Mouse (Mus musculus) hematopoietic multipotent progenitor cell, adult 10-12 weeks (in vitro differentiated cells): ENCODE measurements around the gene Tenm2. TPM values are rescaled to one million over a fixed set of nuclear protein-coding genes. Genes with fewer than 3 reads are reported as not detected.

Source experiments
- polyA plus RNA-seq: library from polyadenylated mRNA; stranded (reverse); fragments of >175 nt; gene quantifications from 2 replicates; pipeline ENCODE4 v1.2.3, GENCODE M21; 2012; ENCODE audit warnings: low replicate concordance

The Tenm2 gene
- not detected in 2 replicates for polyA plus RNA-seq

DNA sequence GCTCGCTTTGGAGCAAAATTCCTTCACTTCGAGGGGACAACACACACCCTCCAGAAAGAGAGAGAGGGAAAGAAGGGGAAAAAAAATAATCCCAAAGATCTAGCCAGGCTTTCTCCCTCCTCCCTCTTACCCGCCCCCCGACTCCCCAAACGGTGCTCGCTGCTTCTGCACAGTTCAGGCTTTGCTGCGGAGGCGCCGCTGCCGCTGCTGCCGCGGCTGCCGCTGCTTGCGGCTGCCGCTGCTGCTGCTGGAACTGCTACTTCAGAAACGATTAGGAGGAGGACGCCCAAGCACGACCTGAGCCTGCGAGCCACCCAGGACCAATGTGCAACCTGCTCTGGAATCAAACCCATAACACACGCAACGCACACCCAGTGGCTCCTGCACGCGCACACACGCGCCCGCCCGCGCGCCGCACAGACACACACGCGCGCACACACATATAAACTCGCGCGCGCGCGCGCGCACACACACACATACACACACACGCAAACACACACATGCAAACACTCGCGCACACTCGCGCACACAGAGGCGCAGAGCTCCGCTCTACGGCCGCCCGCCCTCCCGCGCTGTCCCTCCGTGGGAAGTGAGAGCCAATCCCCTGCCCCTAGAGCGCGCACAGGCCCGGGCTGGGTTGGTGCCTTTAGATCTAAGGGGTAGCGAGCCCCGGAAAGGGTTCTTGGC is at the start of gene Tenm2:
Gene Tenm2 (minus strand): TSS at position 51 of the 687 bp plus-strand sequence.

DNA sequence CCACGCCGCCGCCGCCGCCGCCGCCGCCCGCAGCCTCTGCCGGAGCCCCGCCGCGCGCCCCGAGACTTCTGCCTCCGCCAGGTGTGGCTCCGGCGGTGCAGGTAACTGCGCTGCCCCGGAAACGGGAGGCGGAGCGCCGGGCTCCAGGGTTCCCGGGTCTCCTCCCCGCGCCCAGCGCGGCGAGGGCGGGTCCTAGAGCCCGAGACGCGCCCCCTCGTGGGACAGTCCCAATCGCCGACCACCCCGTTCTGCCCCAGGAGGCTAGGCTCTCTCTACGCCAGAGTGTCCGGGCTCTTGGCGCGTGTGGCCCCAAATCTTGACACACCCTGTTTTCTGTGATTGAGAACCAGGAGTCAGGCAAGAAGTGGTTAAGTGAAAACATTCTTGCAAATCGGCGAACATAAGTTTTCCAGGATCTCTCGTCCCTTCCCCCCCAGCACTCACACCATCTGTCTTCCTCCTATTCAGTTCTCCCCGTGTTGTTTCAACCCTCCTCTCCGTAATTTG is 1255.3 kb downstream of the Tenm2 start, which contains the start of gene Wwc1:
Gene Wwc1 (minus strand): TSS at position 117 of the 507 bp plus-strand sequence.

